Mouse (Mus musculus) ES-CJ7 (cell line): ENCODE data around the gene Elavl2.

Experiments used
- DNase-seq: peaks from one replicate; pipeline ENCODE4 v3.0.0; 2011; ENCODE audit warnings: low read depth, low spot score

Gene Elavl2

DNA sequence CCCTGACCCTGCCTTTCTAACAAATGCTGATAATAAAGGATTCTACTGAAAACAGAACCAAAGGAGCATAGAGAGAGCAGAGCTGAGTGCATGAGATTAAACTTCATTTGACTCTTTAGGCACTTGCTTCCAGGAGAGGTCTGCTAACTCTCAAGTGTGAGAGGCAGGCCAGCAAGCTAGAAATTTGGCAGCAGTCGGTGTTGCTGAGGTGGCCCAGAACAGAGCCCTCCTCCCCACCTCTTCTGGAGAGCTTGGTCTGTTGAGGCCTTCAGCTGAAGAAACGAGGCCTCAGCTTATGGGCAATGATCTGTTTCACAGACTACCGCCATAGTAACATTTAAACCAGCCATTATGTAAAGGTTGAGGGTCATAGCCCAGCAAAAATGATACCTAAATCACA is 186.7 kb downstream of the Elavl2 start:
- DNase-seq = no peak

GRCm38 (mm10) chr4:91208415-91209292 is 191.9 kb downstream of the Elavl2 start:
- DNase-seq = no peak
